Mouse (Mus musculus): Measurements from ENCODE around the gene Crtc3. TPM values are rescaled to one million over a fixed set of nuclear protein-coding genes. Genes with fewer than 3 reads are reported as not detected.

Gene Crtc3
- polyA plus RNA-seq, 1 experiment: not detected

GRCm38 (mm10) chr7:80638460-80638859, 50.2 kb downstream of the Crtc3 start:
- peaks cover 59% of the 10 kb centered on the region for H3K4me1 ChIP-seq (ENCODE audit: control insufficient read depth, insufficient read depth, low read length)

GRCm38 (mm10) chr7:80636953-80637800, 51.5 kb downstream of the Crtc3 start:
- 23% methylated on average over 9 of the region's 9 CpGs for WGBS
- Histone ChIP-seq H3K4me1 (ENCODE audit: control insufficient read depth, insufficient read depth, low read length) (peaks cover 55% of the 10 kb centered on the region), H3K27ac (ENCODE audit: insufficient read depth, low read depth, low read length) (peak overlapping the region; percentile 84), H3K4me3 (ENCODE audit: insufficient read depth, low read depth, low read length) (no peak overlapping the region)
- no peak for TF ChIP-seq CTCF (IDR thresholded peaks at IDR 0.05; ENCODE audit: insufficient read depth, low read depth, low read length)
- TF ChIP-seq POLR2A (IDR thresholded peaks at IDR 0.05; ENCODE audit: insufficient read depth, low read depth, low read length): no peak

More at GRCm38 (mm10) chr7:80638460-80638859, 50.2 kb downstream of the Crtc3 start:
- H3K27ac ChIP-seq (ENCODE audit: insufficient read depth, low read depth, low read length): peak overlapping the region; percentile 64; the same call in 1 of the 2 replicates
- 48% methylated on average over 10 of the region's 10 CpGs for WGBS
- TF ChIP-seq CTCF (IDR thresholded peaks at IDR 0.05; ENCODE audit: insufficient read depth, low read depth, low read length) (no peak), POLR2A (IDR thresholded peaks at IDR 0.05; ENCODE audit: insufficient read depth, low read depth, low read length) (no peak)
- H3K4me3 ChIP-seq (ENCODE audit: insufficient read depth, low read depth, low read length): no peak overlapping the region

GRCm38 (mm10) chr7:80636288-80636952, 52.3 kb downstream of the Crtc3 start:
- H3K4me1 ChIP-seq (ENCODE audit: control insufficient read depth, insufficient read depth, low read length): peaks cover 55% of the 10 kb centered on the region
- no peak overlapping the region for H3K4me3 ChIP-seq (ENCODE audit: insufficient read depth, low read depth, low read length)
- TF ChIP-seq POLR2A (IDR thresholded peaks at IDR 0.05; ENCODE audit: insufficient read depth, low read depth, low read length) (no peak), CTCF (IDR thresholded peaks at IDR 0.05; ENCODE audit: insufficient read depth, low read depth, low read length) (no peak)
- H3K27ac ChIP-seq (ENCODE audit: insufficient read depth, low read depth, low read length): peak overlapping the region; percentile 38; the same call in 1 of the 2 replicates
- 43% methylated on average over 17 of the region's 17 CpGs for WGBS

GRCm38 (mm10) chr7:80635866-80636265, 52.8 kb downstream of the Crtc3 start:
- TF ChIP-seq POLR2A (IDR thresholded peaks at IDR 0.05; ENCODE audit: insufficient read depth, low read depth, low read length): no peak
- no peak for TF ChIP-seq CTCF (IDR thresholded peaks at IDR 0.05; ENCODE audit: insufficient read depth, low read depth, low read length)
- Histone ChIP-seq H3K27ac (ENCODE audit: insufficient read depth, low read depth, low read length) (no peak overlapping the region), H3K4me3 (ENCODE audit: insufficient read depth, low read depth, low read length) (no peak overlapping the region), H3K4me1 (ENCODE audit: control insufficient read depth, insufficient read depth, low read length) (peaks cover 56% of the 10 kb centered on the region)
- WGBS: 76% methylated on average over 5 of the region's 5 CpGs

GRCm38 (mm10) chr7:80634741-80635140, 53.9 kb downstream of the Crtc3 start:
- no peak overlapping the region for H3K27ac ChIP-seq (ENCODE audit: insufficient read depth, low read depth, low read length)
- no peak overlapping the region for H3K4me3 ChIP-seq (ENCODE audit: insufficient read depth, low read depth, low read length)
- 72% methylated on average over 9 of the region's 9 CpGs for WGBS
- TF ChIP-seq POLR2A (IDR thresholded peaks at IDR 0.05; ENCODE audit: insufficient read depth, low read depth, low read length): no peak
- H3K4me1 ChIP-seq (ENCODE audit: control insufficient read depth, insufficient read depth, low read length): peaks cover 52% of the 10 kb centered on the region

- H3K27ac ChIP-seq (ENCODE audit: insufficient read depth, low read depth, low read length): no peak overlapping the region
- H3K4me3 ChIP-seq (ENCODE audit: insufficient read depth, low read depth, low read length): no peak overlapping the region
- TF ChIP-seq CTCF (IDR thresholded peaks at IDR 0.05; ENCODE audit: insufficient read depth, low read depth, low read length) (no peak), POLR2A (IDR thresholded peaks at IDR 0.05; ENCODE audit: insufficient read depth, low read depth, low read length) (no peak)
- peaks cover 52% of the 10 kb centered on the region for H3K4me1 ChIP-seq (ENCODE audit: control insufficient read depth, insufficient read depth, low read length)
- WGBS: 87% methylated on average over 2 of the region's 2 CpGs
Observed at GRCm38 (mm10) chr7:80633635-80634034, 55.0 kb downstream of the Crtc3 start.

- H3K4me3 ChIP-seq (ENCODE audit: insufficient read depth, low read depth, low read length): no peak overlapping the region
- TF ChIP-seq POLR2A (IDR thresholded peaks at IDR 0.05; ENCODE audit: insufficient read depth, low read depth, low read length) (no peak), CTCF (IDR thresholded peaks at IDR 0.05; ENCODE audit: insufficient read depth, low read depth, low read length) (no peak)
- no peak overlapping the region for H3K27ac ChIP-seq (ENCODE audit: insufficient read depth, low read depth, low read length)
- H3K4me1 ChIP-seq (ENCODE audit: control insufficient read depth, insufficient read depth, low read length): peaks cover 44% of the 10 kb centered on the region
- WGBS: 68% methylated on average over 6 of the region's 6 CpGs
Observed at GRCm38 (mm10) chr7:80631993-80632392, 56.7 kb downstream of the Crtc3 start.

GRCm38 (mm10) chr7:80631405-80631804, 57.3 kb downstream of the Crtc3 start:
- Histone ChIP-seq H3K4me1 (ENCODE audit: control insufficient read depth, insufficient read depth, low read length) (peaks cover 39% of the 10 kb centered on the region), H3K27ac (ENCODE audit: insufficient read depth, low read depth, low read length) (no peak overlapping the region), H3K4me3 (ENCODE audit: insufficient read depth, low read depth, low read length) (no peak overlapping the region)
- WGBS: 77% methylated on average over 3 of the region's 3 CpGs
- TF ChIP-seq CTCF (IDR thresholded peaks at IDR 0.05; ENCODE audit: insufficient read depth, low read depth, low read length) (no peak), POLR2A (IDR thresholded peaks at IDR 0.05; ENCODE audit: insufficient read depth, low read depth, low read length) (no peak)

GRCm38 (mm10) chr7:80629369-80629768, 59.3 kb downstream of the Crtc3 start:
- WGBS: 55% methylated on average over 12 of the region's 12 CpGs

More at GRCm38 (mm10) chr7:80629369-80629768, 59.3 kb downstream of the Crtc3 start:
- Histone ChIP-seq H3K27ac (ENCODE audit: insufficient read depth, low read depth, low read length) (no peak overlapping the region), H3K4me1 (ENCODE audit: control insufficient read depth, insufficient read depth, low read length) (peaks cover 29% of the 10 kb centered on the region), H3K4me3 (ENCODE audit: insufficient read depth, low read depth, low read length) (no peak overlapping the region)
- TF ChIP-seq CTCF (IDR thresholded peaks at IDR 0.05; ENCODE audit: insufficient read depth, low read depth, low read length): no peak
- no peak for TF ChIP-seq POLR2A (IDR thresholded peaks at IDR 0.05; ENCODE audit: insufficient read depth, low read depth, low read length)

Measured in olfactory bulb, adult 2 months (tissue).